Mouse (Mus musculus) limb, embryonic 15.5 days (tissue): Measurements from ENCODE around the gene Armh3. TPM values are rescaled to one million over a fixed set of nuclear protein-coding genes. Genes with fewer than 3 reads are reported as not detected.
A peak's percentile ranks its signal among the peaks of the same experiment; 100 is the strongest.

Experiments used
- ATAC-seq: fragments of 200-750 bp; cut with Nextera tagmentation; 2 replicates; pipeline ENCODE4 v1.8.0; 2017; ENCODE audit warnings: low read depth, moderate TSS enrichment; ENCODE audit not compliant: insufficient number of reproducible peaks, low FRiP score, low TSS enrichment
- H3K27ac ChIP-seq: fragments of 300-500 bp; sonication (generic); 2 replicates; pipeline ENCODE4 v1.5.1; 2015; ENCODE audit warnings: moderate library complexity, mild to moderate bottlenecking, inconsistent platforms
- H3K27me3 ChIP-seq: fragments of 300-500 bp; sonication (generic); 2 replicates; pipeline ENCODE4 v1.6.1; 2015; ENCODE audit warnings: inconsistent platforms
- H3K36me3 ChIP-seq: fragments of 300-500 bp; sonication (generic); 2 replicates; pipeline ENCODE4 v1.6.1; 2015; ENCODE audit warnings: inconsistent platforms
- H3K4me1 ChIP-seq: fragments of 300-500 bp; sonication (generic); 2 replicates; pipeline ENCODE4 v1.6.1; 2015; ENCODE audit warnings: inconsistent platforms
- H3K4me2 ChIP-seq: fragments of 300-500 bp; sonication (generic); 2 replicates; pipeline ENCODE4 v1.6.1; 2015; ENCODE audit warnings: mild to moderate bottlenecking, inconsistent platforms
- H3K4me3 ChIP-seq: fragments of 300-500 bp; sonication (generic); 2 replicates; pipeline ENCODE4 v1.5.1; 2015; ENCODE audit warnings: mild to moderate bottlenecking, inconsistent platforms
- H3K9ac ChIP-seq: fragments of 300-500 bp; sonication (generic); 2 replicates; pipeline ENCODE4 v1.6.1; 2015; ENCODE audit warnings: inconsistent platforms
- H3K9me3 ChIP-seq: fragments of 300-500 bp; sonication (generic); 2 replicates; pipeline ENCODE4 v1.6.1; 2016; ENCODE audit warnings: inconsistent platforms
- WGBS: fragments of 180-500 bp; shearing (Covaris S2); methylation state at CpG from one replicate; pipeline ENCODE4 v1.1.7; 2015; 5-methylcytosine and 5-hydroxymethylcytosine counted together
- polyA plus RNA-seq: library from polyadenylated mRNA; unstranded; fragments of >200 nt; fragmentation: Nextera tagmentation; extraction: Ambion mirVana; gene quantifications from 2 replicates; pipeline ENCODE4 v1.2.1, GENCODE M21; 2015

The Armh3 gene
- 16.3 and 17.3 TPM in 2 replicates for polyA plus RNA-seq

- WGBS: under 1% methylated on average over 76 of the region's 76 CpGs
- Histone ChIP-seq H3K27ac (peak within 1 kb of the TSS; percentile 96), H3K4me2 (peak within 1 kb of the TSS; percentile 60), H3K9ac (peak within 1 kb of the TSS; percentile 90), H3K9me3 (no peaks in the 10 kb centered on the region), H3K36me3 (peaks cover 4% of the 10 kb centered on the region; the same call in 1 of the 2 replicates), H3K27me3 (no peaks in the 10 kb centered on the region), H3K4me3 (peak within 1 kb of the TSS; percentile 81), H3K4me1 (peaks cover 6% of the 10 kb centered on the region)
- peak; percentile 91 for ATAC-seq
These were observed at the start of gene Armh3 for GRCm38 (mm10) chr19:45997785-45998693. Gene Armh3 (minus strand): TSS chr19:45998488.

GRCm38 (mm10) chr19:46047426-46047825 lies 49.1 kb upstream of the Armh3 start:
- H3K9ac ChIP-seq: no peak overlapping the region
- H3K4me1 ChIP-seq: peaks cover 33% of the 10 kb centered on the region
- no peaks in the 10 kb centered on the region for H3K27me3 ChIP-seq
- no peak overlapping the region for H3K27ac ChIP-seq
- no peak overlapping the region for H3K4me2 ChIP-seq
- H3K4me3 ChIP-seq: no peak overlapping the region
- no peaks in the 10 kb centered on the region for H3K36me3 ChIP-seq
- 38% methylated on average over 2 of the region's 2 CpGs for WGBS
- no peaks in the 10 kb centered on the region for H3K9me3 ChIP-seq
- no peak for ATAC-seq

DNA sequence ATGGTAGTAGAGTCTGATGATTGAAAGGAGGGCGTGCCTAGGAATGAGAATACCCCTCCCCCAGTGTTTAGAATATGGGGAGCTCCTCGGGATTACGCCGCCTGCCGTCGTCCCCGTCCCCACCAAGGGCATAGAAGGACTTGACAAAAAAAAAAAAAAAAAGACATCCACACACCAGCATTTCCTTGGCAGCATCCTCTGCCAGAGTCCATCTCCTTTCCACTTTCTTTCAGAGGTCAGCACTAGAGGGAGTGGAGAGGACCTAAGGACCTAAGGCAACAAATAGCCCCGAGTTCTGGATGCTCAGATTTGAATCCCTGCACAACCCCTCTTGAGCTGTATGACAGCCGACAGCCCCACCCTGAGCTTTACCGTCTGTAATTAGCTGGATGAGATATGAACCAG lies 48.3 kb upstream of the Armh3 start:
- H3K4me3 ChIP-seq: peak overlapping the region; percentile 96; the same call in 1 of the 2 replicates
- H3K27ac ChIP-seq: peak overlapping the region; percentile 99
- ATAC-seq: no peak
- no peaks in the 10 kb centered on the region for H3K27me3 ChIP-seq
- peak overlapping the region; percentile 82 for H3K4me2 ChIP-seq
- no peaks in the 10 kb centered on the region for H3K9me3 ChIP-seq
- no peak overlapping the region for H3K9ac ChIP-seq
- WGBS: 9% methylated on average over 10 of the region's 10 CpGs
- H3K4me1 ChIP-seq: peaks cover 41% of the 10 kb centered on the region
- H3K36me3 ChIP-seq: no peaks in the 10 kb centered on the region

- H3K4me2 ChIP-seq: peak overlapping the region; percentile 82
- H3K27me3 ChIP-seq: no peaks in the 10 kb centered on the region
- peak overlapping the region; percentile 97 for H3K9ac ChIP-seq
- peak; percentile 36 for ATAC-seq
- peak overlapping the region; percentile 99 for H3K27ac ChIP-seq
- no peaks in the 10 kb centered on the region for H3K9me3 ChIP-seq
- peak overlapping the region; percentile 96 for H3K4me3 ChIP-seq
- WGBS: under 1% methylated on average over 7 of the region's 7 CpGs
- peaks cover 49% of the 10 kb centered on the region for H3K4me1 ChIP-seq
- H3K36me3 ChIP-seq: no peaks in the 10 kb centered on the region
These were observed 47.5 kb upstream of the Armh3 start for GRCm38 (mm10) chr19:46045696-46046311.

- ATAC-seq: peak; percentile 73
- Histone ChIP-seq H3K27ac (peak within 1 kb of the TSS; percentile 99), H3K9ac (peak within 1 kb of the TSS; percentile 97), H3K36me3 (no peaks in the 10 kb centered on the region), H3K9me3 (no peaks in the 10 kb centered on the region), H3K4me2 (peak within 1 kb of the TSS; percentile 82), H3K27me3 (no peaks in the 10 kb centered on the region), H3K4me3 (peak within 1 kb of the TSS; percentile 96), H3K4me1 (peaks cover 55% of the 10 kb centered on the region)
- 1% methylated on average over 82 of the region's 84 CpGs for WGBS
These were observed 46.9 kb upstream of the Armh3 start, which contains the start of gene Ldb1 for GRCm38 (mm10) chr19:46044993-46045695. Gene Ldb1 (minus strand): TSS chr19:46045214.

GRCm38 (mm10) chr19:46044271-46044992 lies 46.1 kb upstream of the Armh3 start, which contains the start of gene Pprc1:
Gene Pprc1 (plus strand): TSS chr19:46044886.
- no peaks in the 10 kb centered on the region for H3K9me3 ChIP-seq
- peak; percentile 8; the same call in 1 of the 2 replicates for ATAC-seq
- H3K36me3 ChIP-seq: no peaks in the 10 kb centered on the region
- H3K27ac ChIP-seq: peak within 1 kb of the TSS; percentile 99
- H3K4me3 ChIP-seq: peak within 1 kb of the TSS; percentile 96
- H3K9ac ChIP-seq: peak within 1 kb of the TSS; percentile 97
- under 1% methylated on average over 32 of the region's 34 CpGs for WGBS
- H3K27me3 ChIP-seq: no peaks in the 10 kb centered on the region
- H3K4me2 ChIP-seq: peak within 1 kb of the TSS; percentile 82
- H3K4me1 ChIP-seq: peaks cover 61% of the 10 kb centered on the region

GRCm38 (mm10) chr19:46043380-46043779 lies 45.1 kb upstream of the Armh3 start:
- Histone ChIP-seq H3K9ac (no peak overlapping the region), H3K9me3 (no peaks in the 10 kb centered on the region), H3K4me3 (peak overlapping the region; percentile 96), H3K36me3 (no peaks in the 10 kb centered on the region), H3K4me2 (peak overlapping the region; percentile 82), H3K27ac (peak overlapping the region; percentile 99), H3K27me3 (no peaks in the 10 kb centered on the region), H3K4me1 (peaks cover 62% of the 10 kb centered on the region)
- WGBS: 53% methylated on average over 7 of the region's 7 CpGs
- no peak for ATAC-seq

GRCm38 (mm10) chr19:46042476-46043011 lies 44.3 kb upstream of the Armh3 start:
- Histone ChIP-seq H3K4me2 (peak overlapping the region; percentile 82), H3K9ac (0 out of 2 replicates have a peak overlapping the region, but pooled peaks have one; percentile 1), H3K27me3 (no peaks in the 10 kb centered on the region), H3K4me3 (peak overlapping the region; percentile 96), H3K36me3 (no peaks in the 10 kb centered on the region), H3K4me1 (peaks cover 71% of the 10 kb centered on the region), H3K27ac (peak overlapping the region; percentile 99), H3K9me3 (no peaks in the 10 kb centered on the region)
- ATAC-seq: no peak
- WGBS: 3% methylated on average over 6 of the region's 6 CpGs

- H3K9ac ChIP-seq: 0 out of 2 replicates have a peak overlapping the region, but pooled peaks have one; percentile 29
- no peaks in the 10 kb centered on the region for H3K27me3 ChIP-seq
- peak overlapping the region; percentile 82 for H3K4me2 ChIP-seq
- H3K27ac ChIP-seq: peak overlapping the region; percentile 99
- peaks cover 76% of the 10 kb centered on the region for H3K4me1 ChIP-seq
- 1% methylated on average over 13 of the region's 14 CpGs for WGBS
- no peaks in the 10 kb centered on the region for H3K36me3 ChIP-seq
- ATAC-seq: peak; percentile 19; the same call in 1 of the 2 replicates
- H3K9me3 ChIP-seq: no peaks in the 10 kb centered on the region
- H3K4me3 ChIP-seq: peak overlapping the region; percentile 96
These were observed 43.7 kb upstream of the Armh3 start for GRCm38 (mm10) chr19:46041933-46042475.

DNA sequence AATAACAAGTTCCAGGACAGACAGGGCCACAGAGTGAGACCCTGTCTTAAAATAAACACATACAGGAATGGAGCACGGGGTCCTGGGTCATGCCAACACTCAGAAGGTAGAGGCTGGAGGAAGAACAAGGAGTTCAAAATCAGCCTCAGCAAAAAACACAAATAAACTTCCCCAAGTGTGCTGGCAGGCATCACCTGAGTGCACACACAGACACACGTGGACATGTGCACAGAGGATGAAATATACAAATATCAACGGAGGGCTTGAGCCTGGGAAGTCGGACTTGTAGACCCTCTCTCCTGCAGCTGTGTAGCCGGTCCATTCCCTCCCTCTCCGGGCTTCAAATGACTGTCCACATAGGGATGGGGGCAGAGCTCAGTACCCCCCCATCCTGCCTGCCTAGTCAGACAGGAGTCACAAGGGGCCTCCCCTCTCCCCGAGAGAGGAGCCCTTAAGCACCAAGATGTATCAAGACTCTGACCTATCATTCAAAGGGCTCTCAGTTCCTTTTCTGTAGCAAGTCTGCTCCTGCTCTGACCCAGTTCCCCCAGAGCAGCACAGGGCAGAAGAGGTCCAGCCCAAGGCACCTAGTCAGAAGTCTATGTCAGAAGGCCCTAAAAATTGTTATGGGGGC lies 43.1 kb upstream of the Armh3 start:
- peak overlapping the region; percentile 82 for H3K4me2 ChIP-seq
- H3K9ac ChIP-seq: 0 out of 2 replicates have a peak overlapping the region, but pooled peaks have one; percentile 29
- no peaks in the 10 kb centered on the region for H3K27me3 ChIP-seq
- 16% methylated on average over 7 of the region's 7 CpGs for WGBS
- peak overlapping the region; percentile 99 for H3K27ac ChIP-seq
- H3K4me3 ChIP-seq: peak overlapping the region; percentile 96
- H3K9me3 ChIP-seq: no peaks in the 10 kb centered on the region
- no peak for ATAC-seq
- H3K36me3 ChIP-seq: no peaks in the 10 kb centered on the region; the same call in 1 of the 2 replicates
- H3K4me1 ChIP-seq: peaks cover 78% of the 10 kb centered on the region
